Mouse (Mus musculus): ENCODE measurements around the gene Twnk.
"Not testable (repeated sequence)": the region's sequence is repeated elsewhere in the genome, so short reads cannot be mapped to it uniquely, and the experiment has no call there.

Gene Twnk

GRCm38 (mm10) chr19:45025937-45026568 lies 20.6 kb downstream of the Twnk start:
- DNase-seq, result no peak

DNA sequence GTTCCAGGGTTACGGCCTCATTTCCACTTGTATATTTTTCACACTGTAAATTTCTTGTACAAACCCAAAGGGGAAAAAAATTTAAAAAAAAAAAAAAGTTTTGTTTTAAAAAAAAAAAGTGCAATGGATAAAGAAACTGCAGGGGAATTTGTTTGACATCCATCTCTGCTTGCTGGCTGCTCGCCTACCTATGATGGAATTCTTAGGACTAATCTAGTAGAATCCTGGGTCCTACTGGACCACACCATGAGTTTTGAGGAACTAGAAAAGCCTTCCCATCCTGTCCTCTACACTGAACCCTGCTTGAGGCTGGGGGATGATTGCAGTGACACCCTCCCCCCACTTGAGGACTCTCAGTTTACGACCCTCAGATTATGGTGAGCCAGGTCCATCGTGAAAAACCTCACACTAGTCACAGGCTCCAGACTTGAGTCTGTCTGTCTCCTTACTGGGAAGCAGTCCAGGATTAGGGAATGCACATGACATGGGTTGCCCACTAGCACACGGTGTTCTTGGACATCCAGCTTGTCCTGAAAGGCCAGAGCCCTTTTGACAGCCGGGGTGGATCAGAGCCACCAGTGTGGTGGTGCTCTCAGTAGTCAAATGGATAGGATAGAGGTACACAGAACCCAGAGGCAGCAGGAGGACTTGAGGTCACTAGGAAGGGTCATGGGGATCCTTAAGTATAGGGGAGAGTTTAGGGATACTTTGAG lies 21.7 kb downstream of the Twnk start:
- DNase-seq, result no peak

DNA sequence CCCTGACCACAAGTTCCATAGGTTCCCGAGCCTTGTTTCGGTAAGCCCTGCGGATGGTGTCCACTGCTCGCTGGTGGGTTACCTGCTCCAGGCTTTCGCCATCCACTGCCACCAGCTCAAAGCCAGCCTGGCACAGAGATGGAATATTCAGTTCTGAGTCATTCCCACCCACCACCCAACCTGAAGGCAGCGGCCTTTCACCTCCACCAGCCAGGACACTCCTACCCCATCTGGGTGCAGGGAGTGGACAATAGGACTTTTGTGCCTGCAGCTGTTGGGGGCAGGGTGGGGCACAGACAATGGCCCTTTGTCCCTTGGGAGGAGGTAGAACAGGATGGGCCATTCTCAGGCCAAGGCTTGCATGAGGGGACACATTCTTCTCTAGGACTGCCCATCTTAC lies 22.4 kb downstream of the Twnk start:
- no peak for DNase-seq

- DNase-seq, result no peak
Observed at GRCm38 (mm10) chr19:45028746-45029145, 23.3 kb downstream of the Twnk start.

DNA sequence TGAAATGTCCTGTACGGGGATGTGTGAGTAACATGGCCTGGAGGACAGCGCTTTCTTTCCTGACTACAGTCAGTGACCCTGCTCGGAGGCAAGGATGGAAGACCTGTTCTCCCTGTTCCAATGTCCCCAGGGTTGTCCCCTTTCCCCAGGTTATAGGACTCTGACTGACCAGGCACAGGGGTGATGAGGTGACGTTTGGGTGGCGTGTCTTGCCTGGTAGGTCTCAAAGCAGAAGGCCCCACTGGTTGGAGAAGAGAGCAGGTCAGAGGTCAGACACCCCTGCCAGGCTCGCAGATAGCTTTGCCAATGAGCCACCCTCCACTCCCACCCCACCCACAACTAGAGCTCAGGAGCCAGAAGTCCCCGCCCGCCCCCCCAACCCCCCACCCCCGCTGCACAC lies 24.1 kb downstream of the Twnk start:
- DNase-seq, result no peak

DNA sequence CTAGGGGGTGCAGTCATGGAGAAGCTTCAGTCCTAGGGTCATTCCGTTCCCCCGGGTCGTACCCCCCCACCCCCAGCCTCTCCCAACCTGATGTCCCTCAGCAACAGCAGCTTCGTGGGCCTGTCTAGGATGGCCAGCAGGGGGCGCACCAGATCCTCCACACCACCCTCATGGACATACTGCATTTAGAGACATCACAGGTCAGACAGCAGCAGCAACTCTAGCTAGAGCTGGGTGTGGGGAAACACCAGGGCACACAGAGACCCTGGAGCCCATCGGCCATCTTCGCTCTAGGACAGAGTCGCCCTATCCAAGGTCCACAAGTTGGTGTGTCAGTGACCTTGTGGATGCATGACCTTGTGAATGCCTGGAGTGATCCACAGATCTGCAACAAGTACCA lies 24.6 kb downstream of the Twnk start:
- DNase-seq, result peak; percentile 59 to 65

DNA sequence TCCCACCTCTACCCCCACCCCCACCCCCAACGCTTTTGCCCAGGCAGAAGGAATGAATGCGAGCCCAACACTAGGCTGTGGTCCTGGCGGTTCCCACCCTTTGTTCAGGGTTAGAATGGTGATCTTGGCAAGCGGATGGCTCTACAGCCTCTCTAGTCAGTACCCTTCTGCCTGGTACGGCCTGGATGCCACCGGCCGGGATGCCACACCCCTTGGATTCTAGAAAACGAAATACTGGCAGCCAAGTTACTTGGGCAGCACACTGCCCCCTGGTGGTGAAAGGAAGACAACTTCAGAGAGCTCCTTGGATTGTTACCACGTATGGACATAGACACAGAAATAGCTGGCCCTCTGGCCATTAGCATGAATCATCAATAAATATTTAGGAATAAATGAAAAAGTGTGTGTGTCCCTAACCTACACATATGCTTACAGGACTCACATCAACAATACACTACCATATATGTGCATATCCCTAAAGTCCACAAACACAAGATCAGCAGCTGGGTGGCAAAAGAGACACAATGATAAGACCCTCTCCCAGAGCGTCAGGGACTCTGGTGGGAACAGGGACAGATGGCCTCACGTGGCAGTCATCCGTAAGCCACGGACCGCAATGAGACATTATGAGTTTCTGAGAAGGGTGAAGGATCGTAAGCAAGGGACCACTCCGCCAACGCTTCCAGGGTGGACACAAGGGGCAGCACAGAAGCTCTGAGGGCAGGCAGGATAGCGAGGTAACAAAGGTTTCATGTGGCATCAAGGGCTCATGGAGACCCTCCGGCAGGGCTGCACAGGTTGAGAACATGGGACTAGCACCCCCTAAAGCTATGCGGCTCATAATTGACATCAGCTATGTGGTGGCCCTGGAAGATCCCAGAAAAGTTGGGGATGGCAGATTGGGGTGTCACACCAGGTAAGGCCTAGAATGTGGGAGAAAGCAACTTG lies 25.6 kb downstream of the Twnk start:
- peak; percentile 47 to 49 for DNase-seq

GRCm38 (mm10) chr19:45031780-45032179 lies 26.3 kb downstream of the Twnk start:
- DNase-seq, result peak; percentile 57 to 64

DNA sequence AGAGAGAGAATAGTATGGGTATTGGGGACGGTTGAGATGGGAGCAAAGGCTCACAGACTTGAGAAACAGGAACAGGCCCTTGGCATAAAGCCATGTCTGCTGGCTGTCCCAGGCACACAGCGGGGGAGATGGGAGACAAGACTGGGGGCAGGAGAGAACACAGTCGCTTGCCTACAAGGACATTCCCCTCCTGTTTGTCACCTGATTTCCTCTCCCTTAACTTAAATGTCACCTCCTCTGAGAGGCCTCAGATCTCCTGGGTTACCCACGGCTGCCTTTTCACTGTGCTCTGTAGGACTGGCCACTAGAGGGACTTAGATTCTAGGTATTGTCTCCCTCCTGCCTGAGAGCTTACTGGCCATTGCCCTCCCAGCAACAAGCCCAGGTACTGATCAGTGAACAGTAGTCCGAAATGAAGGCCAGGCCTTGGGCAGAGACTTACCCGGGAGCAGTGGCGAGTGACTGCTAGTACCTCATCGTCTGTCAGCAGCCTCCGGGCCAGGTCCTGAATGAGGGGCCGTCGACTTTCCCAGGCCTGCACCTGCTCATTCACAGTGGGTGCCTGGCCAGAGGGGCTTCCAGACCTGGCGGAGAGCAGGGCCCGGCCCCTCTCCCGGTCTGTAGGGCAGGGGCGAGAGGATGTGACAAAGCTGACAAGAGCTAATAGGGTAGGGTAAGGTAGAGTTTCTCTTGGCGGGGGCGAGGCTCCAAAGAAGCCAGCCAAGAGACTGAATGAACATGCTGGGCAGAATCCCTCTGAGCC lies 27.3 kb downstream of the Twnk start:
- DNase-seq, result no peak

DNA sequence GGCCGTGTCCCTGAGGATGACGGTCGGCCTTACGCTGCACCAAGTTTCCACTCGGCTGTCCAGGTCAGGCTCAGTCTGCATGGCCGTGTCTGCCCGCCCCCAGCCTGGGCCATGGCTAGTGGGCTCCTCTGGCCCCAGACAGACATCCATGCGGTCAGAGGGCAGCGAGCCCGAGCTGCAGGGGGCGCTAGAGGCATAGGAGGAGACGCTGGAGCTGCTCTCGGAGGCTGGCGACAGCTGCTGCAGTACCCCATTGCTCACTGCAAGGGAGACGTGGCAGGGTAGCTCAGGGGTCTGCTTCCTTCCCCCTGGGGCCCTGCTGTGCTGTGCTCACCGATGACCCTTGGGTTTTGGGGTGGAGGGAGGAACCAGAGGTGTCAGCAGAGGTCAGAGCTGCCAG lies 31.4 kb downstream of the Twnk start:
- DNase-seq, result peak in 1 of 2 experiments; percentile 52

DNA sequence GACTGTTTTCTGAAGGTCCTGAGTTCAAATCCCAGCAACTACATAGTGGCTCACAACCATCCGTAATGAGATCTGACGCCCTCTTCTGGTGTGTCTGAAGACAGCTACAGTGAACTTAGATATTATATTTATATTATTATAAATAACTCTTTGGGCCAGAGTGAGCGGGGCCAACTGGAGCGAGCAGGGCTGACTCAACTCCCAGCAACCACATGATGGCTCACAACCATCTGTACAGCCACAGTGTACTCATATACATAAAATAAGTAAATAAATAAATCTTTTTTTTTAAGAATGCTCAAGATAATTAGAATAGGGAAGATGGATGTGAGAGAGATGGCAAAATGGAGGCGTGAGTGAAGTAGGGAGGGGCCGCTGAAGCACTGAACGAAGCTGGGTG lies 32.7 kb downstream of the Twnk start:
- not testable (repeated sequence) for DNase-seq

GRCm38 (mm10) chr19:45040214-45040613 lies 34.8 kb downstream of the Twnk start:
- DNase-seq, result no peak

DNA sequence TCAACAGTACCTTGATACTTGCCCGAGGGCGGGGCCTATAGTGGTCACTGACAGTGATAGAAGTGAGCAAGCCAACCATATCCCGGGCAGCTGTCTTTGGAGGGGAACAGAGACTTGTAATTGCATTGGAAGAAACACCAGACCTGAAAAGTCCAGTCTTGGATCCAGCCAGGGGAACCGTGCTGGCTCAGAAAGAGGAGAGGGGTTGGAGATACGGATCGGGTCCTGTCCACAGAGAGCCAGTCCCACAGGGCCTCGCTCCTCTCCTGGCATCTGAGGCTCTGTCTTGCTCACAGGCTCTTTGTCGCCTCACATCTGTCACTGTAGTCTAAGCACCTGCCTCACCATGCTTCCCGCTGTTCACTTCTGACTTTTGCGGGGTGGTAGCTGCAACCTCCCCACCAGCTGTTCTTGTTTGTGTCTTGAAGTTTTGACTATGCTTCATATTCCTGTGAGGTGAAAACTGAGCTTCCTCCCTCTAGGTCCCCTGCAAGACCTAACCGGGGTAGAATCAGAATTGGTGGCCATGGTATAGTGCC lies 39.0 kb downstream of the Twnk start:
- no peak for DNase-seq

GRCm38 (mm10) chr19:45045236-45045635 lies 39.8 kb downstream of the Twnk start:
- no peak for DNase-seq

DNA sequence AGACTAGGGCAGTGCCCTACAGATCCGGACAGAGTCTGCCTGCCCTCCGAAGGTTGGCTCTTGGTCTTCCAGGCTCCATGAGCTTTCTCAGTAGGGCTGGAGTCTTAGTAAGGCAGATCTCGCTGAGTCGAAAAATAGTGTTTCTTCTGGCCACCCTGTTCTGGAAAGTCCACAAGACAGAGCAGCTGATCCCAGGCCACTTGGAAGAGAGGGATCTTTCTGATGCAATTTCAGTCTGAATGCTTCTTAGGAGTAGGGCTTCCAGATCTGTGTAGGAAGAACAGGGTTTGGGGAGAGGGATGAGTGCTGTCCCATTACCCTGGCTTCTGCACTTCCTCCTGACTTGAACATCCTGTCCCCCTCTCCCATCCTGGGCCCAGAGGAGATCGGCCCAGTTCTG lies 40.2 kb downstream of the Twnk start, which contains the start of gene Pdzd7:
Pdzd7 (minus strand) TSS at position 67 of the 400 bp plus-strand sequence.
- no peak for DNase-seq

GRCm38 (mm10) chr19:45046523-45047321 lies 41.3 kb downstream of the Twnk start:
- DNase-seq, result peak; percentile 75 to 86

- peak; percentile 87 for DNase-seq
Observed at GRCm38 (mm10) chr19:45047417-45047934, 42.0 kb downstream of the Twnk start, which contains the start of gene Sfxn3. Gene Sfxn3, plus strand, starts transcription at chr19:45047503.

- peak in 1 of 2 experiments; percentile 58 for DNase-seq
Observed at GRCm38 (mm10) chr19:45047935-45048643, 42.6 kb downstream of the Twnk start.

DNA sequence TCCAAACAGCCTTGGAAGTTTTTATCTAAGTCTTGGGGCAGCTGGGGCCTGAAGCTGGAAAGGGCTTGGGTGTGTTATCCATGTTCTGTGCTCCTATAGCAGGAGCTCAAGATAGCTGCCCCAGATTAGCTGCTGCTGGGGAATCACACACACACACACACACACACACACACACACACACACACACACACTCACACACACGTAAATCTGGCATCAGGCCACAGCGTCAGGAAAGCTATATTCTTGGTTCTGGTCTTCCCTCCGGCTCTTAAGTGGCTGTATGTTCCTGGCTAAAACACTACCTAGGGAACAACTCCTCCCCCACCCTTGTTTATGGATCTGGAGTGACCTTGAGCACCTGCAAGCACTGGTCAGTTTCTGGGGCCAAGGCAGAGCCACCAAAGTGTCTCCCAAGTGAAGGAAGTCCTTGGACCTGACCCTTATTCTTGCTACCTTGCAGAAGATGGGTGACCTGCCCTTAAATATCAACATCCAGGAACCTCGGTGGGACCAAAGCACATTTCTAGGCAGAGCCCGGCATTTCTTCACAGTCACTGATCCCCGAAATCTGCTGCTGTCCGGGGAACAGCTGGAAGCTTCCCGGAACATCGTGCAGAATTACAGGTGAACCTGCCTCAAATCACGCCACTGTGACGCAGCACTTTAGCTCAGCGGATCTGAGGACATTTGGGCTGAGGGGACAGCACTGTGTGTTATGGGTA lies 43.3 kb downstream of the Twnk start:
- no peak for DNase-seq

GRCm38 (mm10) chr19:45049523-45049922 lies 44.1 kb downstream of the Twnk start:
- DNase-seq, result no peak
